Comparison of ENCODE assay signal across 7 mouse cellular contexts in the genomic region with DNA sequence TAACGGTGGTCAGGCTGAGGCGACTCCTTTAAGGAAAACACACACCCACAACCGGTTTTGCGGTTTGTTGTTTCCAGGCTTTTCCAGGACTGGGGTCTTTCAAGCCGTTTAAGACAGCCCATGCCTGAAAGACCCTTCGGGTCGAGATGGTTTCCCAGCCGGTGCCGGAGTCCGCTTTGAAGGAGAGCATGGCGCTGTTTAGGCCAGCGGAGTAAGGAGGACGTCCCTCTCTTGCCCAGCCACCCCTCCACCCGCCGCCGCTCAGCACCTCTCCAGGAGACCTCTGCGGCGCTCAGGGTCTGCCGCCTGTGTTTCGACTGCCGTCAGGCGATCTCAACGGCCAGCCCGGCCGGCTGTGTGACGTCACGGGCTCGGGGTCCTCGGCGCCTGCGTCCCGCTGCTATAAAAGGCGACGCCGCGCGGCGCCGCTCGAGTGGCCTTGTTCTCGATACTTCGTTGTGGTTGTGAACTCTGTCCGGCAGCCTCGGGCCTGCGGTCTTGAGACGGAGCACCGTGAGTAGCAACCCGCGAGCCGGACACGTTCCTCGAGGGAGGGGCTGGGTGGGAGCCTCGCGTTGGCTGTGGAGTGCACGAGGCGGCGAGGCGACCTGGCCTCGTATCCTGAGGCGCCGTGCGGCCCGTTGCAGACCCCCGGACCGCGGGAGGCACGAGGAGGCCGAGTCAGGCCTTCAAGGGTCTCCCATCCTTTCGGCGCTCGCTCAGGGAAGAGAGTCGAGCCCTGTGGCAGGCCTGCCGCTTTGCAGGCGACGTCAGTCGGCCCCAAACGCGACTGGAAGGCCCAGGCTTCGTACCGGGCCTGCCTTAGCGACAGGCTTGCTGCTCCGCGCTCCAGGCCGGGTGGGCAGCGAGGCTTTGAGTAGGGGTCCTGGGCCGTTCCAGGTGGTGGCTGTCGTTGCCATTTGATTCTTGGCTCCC. TPM values are rescaled to one million over a fixed set of nuclear protein-coding genes. Genes with fewer than 3 reads are reported as not detected.
DNase-seq lines count a peak whose midpoint lies in the region; ATAC-seq lines count a peak whose summit lies in the region.

A gene (plus strand): TSS at position 390 of the 936 bp plus-strand sequence.

- H3K4me3 ChIP-seq in intestine, embryonic 15.5 days (replicated peaks) = peak within 1 kb of the TSS; percentile 96
- H3K4me3 ChIP-seq in midbrain, embryonic 10.5 days = peak within 1 kb of the TSS; percentile 98

- H3K4me1 ChIP-seq in intestine, embryonic 15.5 days (replicated peaks) = peaks cover 16% of the 10 kb centered on the region
- H3K4me1 ChIP-seq in midbrain, embryonic 10.5 days = peaks cover 32% of the 10 kb centered on the region

- intact Hi-C loops in gastrocnemius, postnatal 36 days (cut with DNase I) = no loop called here
- intact Hi-C loops in left cerebral cortex, postnatal 25 days (cut with DNase I) = loop anchor here (5.0 kb wide), 1 partner anchor 110 kb away; no protein-coding TSS in a partner anchor

- H3K27me3 ChIP-seq in intestine, embryonic 15.5 days (replicated peaks) = no peaks in the 10 kb centered on the region
- no peaks in the 10 kb centered on the region for H3K27me3 ChIP-seq in midbrain, embryonic 10.5 days (ENCODE audit: low read depth, poor library complexity, severe bottlenecking)

- peak within 1 kb of the TSS; percentile 100 for H3K9ac ChIP-seq in intestine, embryonic 15.5 days

- ATAC-seq in intestine, embryonic 15.5 days = peak; percentile 90

- peak within 1 kb of the TSS; percentile 65 for H3K4me2 ChIP-seq in intestine, embryonic 15.5 days (replicated peaks)

- peak; percentile 95 to 97 for DNase-seq in adrenal gland, adult 18-20 months (ENCODE audit: low spot score in 2 of 2)
- peak; percentile 93 for DNase-seq in embryo, embryonic 11 days
- DNase-seq in gastrocnemius, postnatal 36 days = peak; percentile 90 to 96
- DNase-seq in left cerebral cortex, postnatal 25 days (ENCODE audit: low spot score in 2 of 2) = peak; percentile 92 to 94
- DNase-seq in midbrain, embryonic 10.5 days (ENCODE audit: low spot score) = peak; percentile 93
- DNase-seq in right cerebral cortex, postnatal 4 days = peak; percentile 95

- H3K9me3 ChIP-seq in intestine, embryonic 15.5 days = no peaks in the 10 kb centered on the region
- no peaks in the 10 kb centered on the region for H3K9me3 ChIP-seq in midbrain, embryonic 10.5 days (replicated peaks)

- under 1% methylated on average over 84 of the region's 87 CpGs for WGBS in intestine, embryonic 15.5 days
- under 1% methylated on average over 87 of the region's 87 CpGs for WGBS in midbrain, embryonic 10.5 days

- peak within 1 kb of the TSS; percentile 97 for H3K27ac ChIP-seq in intestine, embryonic 15.5 days
- peak within 1 kb of the TSS; percentile 100 for H3K27ac ChIP-seq in midbrain, embryonic 10.5 days (replicated peaks)

- no peaks in the 10 kb centered on the region for H3K36me3 ChIP-seq in intestine, embryonic 15.5 days
- H3K36me3 ChIP-seq in midbrain, embryonic 10.5 days = peaks cover 21% of the 10 kb centered on the region

RNA-seq across cellular contexts. Expression of the gene that starts here (rescaled TPM):
- total RNA-seq in adrenal gland, adult 18-20 months (2021) = 100 to 1,000 TPM; 471 to 498 TPM
- 100 to 1,000 TPM; 244 to 259 TPM for total RNA-seq in gastrocnemius, postnatal 36 days (2021)
- 720 and 848 TPM in 2 replicates for polyA plus RNA-seq in intestine, embryonic 15.5 days (2015; fragmentation: Nextera tagmentation; extraction: Ambion mirVana)
- total RNA-seq in left cerebral cortex, postnatal 25 days (2021) = 100 to 1,000 TPM; 480 to 513 TPM
- 916 and 943 TPM in 2 replicates for polyA plus RNA-seq in midbrain, embryonic 10.5 days (2016; fragmentation: Nextera tagmentation; extraction: Ambion mirVana)

Comparison
In these comparisons a context has a peak if more than half of its experiments do, and no peak if none do; other contexts are left out.
1. Peak in every context shown above with its lines: DNase-seq, ATAC-seq, H3K4me3 ChIP-seq and H3K27ac ChIP-seq.